Mouse (Mus musculus) testis, adult 2 months (tissue): ENCODE data around the gene Hat1. TPM values are rescaled to one million over a fixed set of nuclear protein-coding genes. Genes with fewer than 3 reads are reported as not detected.

Source experiments
- H3K27ac ChIP-seq: fragments of 200-500 bp; 2 replicates; pipeline ENCODE4 v1.5.1; 2012; ENCODE audit warnings: low read depth, low read length; ENCODE audit not compliant: control insufficient read depth, insufficient read depth
- H3K27me3 ChIP-seq: fragments of 200-500 bp; 2 replicates; pipeline ENCODE4 v1.6.1; 2012; ENCODE audit warnings: mild to moderate bottlenecking, low read length, moderate library complexity; ENCODE audit not compliant: control insufficient read depth, insufficient read depth
- H3K36me3 ChIP-seq: fragments of 200-500 bp; 2 replicates; pipeline ENCODE4 v1.6.1; 2012; ENCODE audit warnings: mild to moderate bottlenecking, low read length; ENCODE audit not compliant: control insufficient read depth, insufficient read depth
- H3K4me1 ChIP-seq: fragments of 200-500 bp; 2 replicates; pipeline ENCODE4 v1.6.1; 2012; ENCODE audit warnings: low read length; ENCODE audit not compliant: control insufficient read depth, insufficient read depth
- H3K4me3 ChIP-seq: fragments of 200-500 bp; 2 replicates; pipeline ENCODE4 v1.5.1; 2012; ENCODE audit warnings: low read depth, mild to moderate bottlenecking, low read length, moderate library complexity, mixed read lengths; ENCODE audit not compliant: control insufficient read depth
- CTCF ChIP-seq: fragments of 200-500 bp; IDR thresholded peaks from 2 replicates; pipeline ENCODE4 v1.5.1; 2012; ENCODE audit warnings: low read depth, mild to moderate bottlenecking, inconsistent platforms, low read length, moderate library complexity; ENCODE audit not compliant: control insufficient read depth, insufficient read depth, insufficient replicate concordance
- POLR2A ChIP-seq: fragments of 200-500 bp; IDR thresholded peaks from 2 replicates; pipeline ENCODE4 v1.6.1; 2012; ENCODE audit warnings: low read depth, mild to moderate bottlenecking, inconsistent platforms, low read length, moderate library complexity; ENCODE audit not compliant: control insufficient read depth
- polyA plus RNA-seq: library from polyadenylated mRNA; depleted of rRNA; stranded (reverse); fragments of >200 nt; gene quantifications from 2 replicates; pipeline ENCODE4 v1.2.3, GENCODE M21; 2012; rRNA removed

Hat1 gene
- 12.7 and 20.1 TPM in 2 replicates for polyA plus RNA-seq

DNA sequence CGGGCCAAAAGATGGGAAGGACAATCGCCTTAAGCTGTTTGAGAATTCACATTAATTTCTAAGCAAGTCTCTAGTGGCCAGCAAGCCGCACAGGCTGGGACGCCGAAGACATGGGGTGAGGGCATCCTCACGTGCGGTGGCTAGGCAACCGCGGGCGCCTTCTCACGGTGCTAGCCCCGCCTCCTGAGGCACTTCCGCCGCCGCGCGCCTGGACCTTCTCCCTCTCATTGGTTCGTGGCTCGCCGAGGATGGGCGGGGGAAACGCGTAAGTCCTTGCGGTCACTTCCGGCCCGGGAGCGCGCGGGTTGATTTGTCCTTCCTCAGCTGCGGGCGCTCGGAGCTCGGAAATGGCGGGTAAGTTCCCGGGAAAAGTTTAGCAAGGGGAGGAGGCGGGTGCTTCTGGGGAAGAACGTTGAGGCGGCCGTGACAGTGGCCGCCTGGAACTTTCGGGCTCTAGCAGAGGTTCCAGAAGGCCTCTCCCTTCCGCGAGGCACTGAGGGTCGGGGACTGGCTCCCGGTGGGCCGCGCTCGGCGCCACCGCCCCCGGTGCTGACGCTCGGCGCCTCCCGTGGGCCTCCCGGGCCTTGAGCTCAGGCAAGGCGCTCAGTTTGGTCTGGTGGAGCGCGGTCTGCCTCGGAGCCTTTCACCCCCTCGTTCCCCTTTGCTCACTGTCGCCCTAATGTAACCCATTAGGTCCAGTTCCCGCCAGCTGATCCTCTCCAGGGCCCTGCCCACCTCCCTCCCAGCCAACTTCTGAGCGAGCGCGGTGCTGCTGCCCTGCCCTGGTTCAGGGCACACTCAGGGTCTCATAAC is at the start of gene Hat1:
Hat1 (plus strand) TSS at position 8 of the 813 bp plus-strand sequence.
- Histone ChIP-seq H3K4me3 (peak within 1 kb of the TSS; percentile 90), H3K27me3 (no peaks in the 10 kb centered on the region), H3K36me3 (no peaks in the 10 kb centered on the region), H3K27ac (peak within 1 kb of the TSS; percentile 79), H3K4me1 (peaks cover 7% of the 10 kb centered on the region)
- TF ChIP-seq POLR2A, result peak; percentile 91
- no peak for TF ChIP-seq CTCF

DNA sequence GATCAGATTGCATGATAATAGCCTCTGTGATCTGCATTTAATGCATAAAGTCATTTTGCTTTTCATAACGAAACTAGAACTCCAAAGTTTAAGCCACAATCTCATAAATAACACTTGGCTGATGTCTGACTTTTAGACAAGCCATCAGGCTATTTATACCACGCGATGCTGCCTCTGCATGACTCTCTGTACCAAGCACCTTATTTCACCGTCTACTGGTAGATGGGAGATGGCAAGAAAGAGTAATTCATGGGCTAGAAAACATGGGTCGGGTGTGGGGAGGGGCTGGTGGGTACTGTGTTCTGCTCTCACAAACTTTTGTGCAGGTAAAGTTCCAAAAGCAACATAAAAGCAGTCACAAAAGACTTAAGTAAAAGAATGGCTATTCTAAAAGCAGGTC is 48.6 kb upstream of the Hat1 start:
- TF ChIP-seq POLR2A (no peak), CTCF (no peak)
- H3K27ac ChIP-seq, result no peak overlapping the region
- H3K36me3 ChIP-seq, result no peaks in the 10 kb centered on the region
- peaks cover 2% of the 10 kb centered on the region; the same call in 1 of the 2 replicates for H3K4me1 ChIP-seq
- H3K4me3 ChIP-seq, result no peak overlapping the region
- H3K27me3 ChIP-seq, result no peaks in the 10 kb centered on the region

DNA sequence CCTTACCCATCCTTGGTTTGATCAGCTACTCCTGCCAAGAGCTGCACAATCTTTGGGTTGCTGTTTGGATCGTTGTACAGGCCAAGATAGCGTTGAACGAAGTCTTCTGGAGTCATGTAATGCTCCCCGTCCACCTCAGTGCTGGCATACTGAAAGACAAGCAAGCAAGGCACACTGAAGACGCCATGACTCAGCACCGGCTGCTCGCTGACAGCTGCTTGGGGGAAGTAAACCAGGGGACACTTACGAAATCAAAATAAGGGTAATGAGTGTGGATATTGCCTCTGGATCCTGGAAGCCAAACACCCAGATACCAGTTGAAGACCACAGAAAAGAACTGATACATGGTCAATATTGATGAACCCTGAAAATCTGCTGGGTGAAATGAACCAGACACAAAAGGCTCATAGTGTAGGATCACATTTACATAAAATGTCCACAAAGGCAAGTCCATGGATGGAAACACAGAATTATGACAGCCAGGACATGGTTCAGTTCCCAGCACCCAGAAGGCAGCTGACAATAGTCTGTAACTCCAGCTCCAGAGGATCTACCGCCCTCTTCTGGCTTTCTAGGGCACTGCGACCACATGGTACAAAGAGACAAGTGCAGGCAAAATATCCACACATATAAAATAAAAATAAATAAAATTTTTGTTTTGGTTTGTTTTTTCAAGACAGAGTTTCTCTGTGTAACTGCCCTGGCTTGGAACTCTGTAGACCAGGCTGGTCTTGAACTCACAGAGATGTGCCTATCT is 44.7 kb upstream of the Hat1 start:
- no peaks in the 10 kb centered on the region for H3K27me3 ChIP-seq
- no peaks in the 10 kb centered on the region for H3K36me3 ChIP-seq
- H3K27ac ChIP-seq, result no peak overlapping the region
- peak; percentile 49; the same call in 1 of the 2 replicates for TF ChIP-seq CTCF
- TF ChIP-seq POLR2A, result no peak
- peaks cover 2% of the 10 kb centered on the region; the same call in 1 of the 2 replicates for H3K4me1 ChIP-seq
- no peak overlapping the region for H3K4me3 ChIP-seq

DNA sequence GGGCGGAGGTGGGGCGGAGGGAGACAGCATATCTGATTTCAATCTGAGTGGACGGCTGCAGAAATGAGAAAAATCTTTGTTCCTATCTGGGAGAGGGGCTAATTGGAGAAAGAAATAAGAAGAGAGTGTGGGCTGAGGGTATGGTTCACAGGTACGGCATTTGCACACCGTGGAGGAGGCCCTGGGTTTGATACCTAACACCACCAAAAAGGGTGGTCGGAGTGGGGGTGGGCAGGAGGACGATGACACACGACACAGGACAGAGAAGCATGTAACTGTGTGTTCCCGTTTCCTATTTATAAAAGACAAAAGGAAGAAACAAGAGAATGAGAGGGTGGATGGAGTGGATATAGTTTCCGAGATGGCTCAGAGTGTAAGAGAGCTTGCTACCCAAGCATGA is 41.6 kb upstream of the Hat1 start:
- Histone ChIP-seq H3K27ac (no peak overlapping the region), H3K4me1 (peaks cover 2% of the 10 kb centered on the region; the same call in 1 of the 2 replicates), H3K27me3 (no peaks in the 10 kb centered on the region), H3K36me3 (no peaks in the 10 kb centered on the region), H3K4me3 (no peak overlapping the region)
- TF ChIP-seq CTCF, result no peak
- TF ChIP-seq POLR2A, result no peak

DNA sequence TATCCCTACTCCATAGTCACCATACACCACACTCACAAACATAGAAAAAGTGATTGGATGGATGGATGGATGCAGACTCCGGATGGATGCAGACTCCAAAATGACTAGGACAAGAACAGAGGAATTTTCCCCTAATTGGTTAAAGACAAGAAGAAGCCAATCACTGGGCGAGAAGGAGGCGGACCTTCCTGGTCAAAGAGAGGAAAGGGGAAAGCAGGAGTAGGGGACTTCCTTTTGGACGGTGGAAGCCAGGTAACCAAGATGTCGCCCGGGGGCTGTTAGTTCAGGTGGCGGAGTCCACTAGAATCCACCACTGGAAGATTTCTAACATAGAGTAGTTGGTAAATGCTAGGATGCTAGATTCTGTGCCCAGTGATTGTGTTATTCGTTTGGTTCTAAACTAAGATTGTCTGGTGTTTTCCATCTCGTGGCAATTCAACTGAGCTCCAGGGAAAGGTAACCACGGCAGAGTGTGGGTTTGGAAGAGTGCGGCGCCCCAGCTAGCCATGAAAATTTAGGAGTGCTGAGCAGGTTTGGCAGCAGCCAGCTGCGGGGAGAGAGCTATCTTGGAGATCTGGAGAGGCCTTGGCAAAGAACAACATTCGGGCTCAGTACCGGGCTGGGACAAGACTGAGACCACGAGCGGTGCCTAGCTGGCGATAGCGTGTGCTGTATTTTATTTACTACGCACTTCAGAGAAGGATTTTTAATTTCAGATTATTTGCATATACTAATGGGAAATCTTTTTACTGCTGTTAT is 40.8 kb upstream of the Hat1 start:
- H3K27me3 ChIP-seq, result no peaks in the 10 kb centered on the region
- H3K36me3 ChIP-seq, result no peaks in the 10 kb centered on the region
- peaks cover 2% of the 10 kb centered on the region; the same call in 1 of the 2 replicates for H3K4me1 ChIP-seq
- H3K4me3 ChIP-seq, result no peak overlapping the region
- no peak for TF ChIP-seq CTCF
- no peak overlapping the region for H3K27ac ChIP-seq

- Histone ChIP-seq H3K27ac (no peak overlapping the region), H3K4me3 (no peak overlapping the region), H3K36me3 (no peaks in the 10 kb centered on the region), H3K27me3 (no peaks in the 10 kb centered on the region), H3K4me1 (peaks cover 2% of the 10 kb centered on the region; the same call in 1 of the 2 replicates)
- TF ChIP-seq POLR2A, result no peak
- TF ChIP-seq CTCF, result no peak
These were observed 39.2 kb upstream of the Hat1 start for GRCm38 (mm10) chr2:71349511-71349910.

GRCm38 (mm10) chr2:71350181-71350580 is 38.6 kb upstream of the Hat1 start:
- H3K4me3 ChIP-seq, result no peak overlapping the region
- H3K27ac ChIP-seq, result no peak overlapping the region
- TF ChIP-seq CTCF, result no peak

More at GRCm38 (mm10) chr2:71350181-71350580, 38.6 kb upstream of the Hat1 start:
- Histone ChIP-seq H3K27me3 (no peaks in the 10 kb centered on the region), H3K36me3 (no peaks in the 10 kb centered on the region), H3K4me1 (peaks cover 2% of the 10 kb centered on the region; the same call in 1 of the 2 replicates)
